Mouse (Mus musculus) lung, postnatal 14 days (tissue): Measurements from ENCODE around the gene Rsu1.

Source experiments
- DNase-seq: peaks from one replicate; pipeline ENCODE4 v3.0.0; 2021

The Rsu1 gene

DNA sequence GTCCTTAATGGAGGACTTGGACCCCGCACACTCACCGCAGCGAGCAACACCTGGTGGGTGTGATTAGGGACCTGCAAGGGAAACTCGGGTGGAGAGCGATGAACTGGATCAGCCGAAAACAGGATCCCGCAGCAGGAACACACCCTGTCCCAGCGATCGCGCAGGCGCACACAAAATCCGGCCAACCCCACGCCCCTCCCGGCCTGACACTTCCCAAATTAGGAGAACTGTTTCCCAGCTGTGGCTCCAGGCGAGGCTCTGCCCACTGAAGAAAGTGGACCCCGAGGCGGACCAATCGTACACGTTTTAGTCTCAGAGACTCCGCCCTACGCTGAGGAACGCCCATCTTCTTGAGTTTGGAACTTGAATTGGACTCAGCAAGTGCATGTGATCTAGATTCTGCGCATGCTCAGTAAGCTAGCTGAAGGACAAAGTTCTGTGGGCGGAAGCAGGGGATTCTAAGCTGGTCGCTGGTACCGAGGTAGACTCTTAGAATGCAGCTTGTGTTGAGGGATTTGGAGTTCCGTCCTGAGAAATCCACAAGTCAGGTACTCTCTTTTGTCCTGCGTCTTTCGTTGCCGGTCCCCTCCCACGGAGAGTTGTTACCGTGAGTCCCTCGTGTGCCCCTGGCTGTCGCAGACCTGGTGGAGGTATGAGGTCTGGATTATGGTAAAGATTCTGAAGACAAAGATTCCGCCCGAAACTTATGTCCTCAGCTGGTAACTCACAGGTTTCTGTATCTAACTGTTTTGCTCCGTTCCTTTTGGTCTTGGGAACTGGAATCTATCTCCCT, at the start of gene Rsu1:
TSS of gene Rsu1 (minus strand) at position 251 of the 793 bp plus-strand sequence.
- peak; percentile 96 for DNase-seq

GRCm38 (mm10) chr2:13303376-13303775, 32.2 kb upstream of the Rsu1 start:
- no peak for DNase-seq

DNA sequence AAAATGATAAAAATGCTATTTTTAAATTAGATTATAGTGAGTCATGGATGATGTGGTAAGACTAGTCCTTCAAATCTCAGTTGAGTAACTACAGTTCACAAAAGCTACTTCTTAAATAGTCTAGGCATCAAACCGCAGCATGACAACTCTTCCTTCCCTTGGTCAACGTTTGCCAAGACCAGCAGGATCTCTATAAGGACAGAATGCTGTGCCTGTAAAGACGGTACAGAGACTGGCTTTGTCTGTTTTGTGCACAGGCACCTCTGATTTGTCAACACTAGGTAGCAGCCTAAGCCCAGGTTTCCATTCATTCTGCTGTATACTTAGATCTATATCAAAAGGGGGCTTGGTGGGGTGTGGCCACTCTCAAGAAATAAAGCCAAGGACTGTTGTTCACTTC, 27.8 kb upstream of the Rsu1 start:
- peak; percentile 26 for DNase-seq

DNA sequence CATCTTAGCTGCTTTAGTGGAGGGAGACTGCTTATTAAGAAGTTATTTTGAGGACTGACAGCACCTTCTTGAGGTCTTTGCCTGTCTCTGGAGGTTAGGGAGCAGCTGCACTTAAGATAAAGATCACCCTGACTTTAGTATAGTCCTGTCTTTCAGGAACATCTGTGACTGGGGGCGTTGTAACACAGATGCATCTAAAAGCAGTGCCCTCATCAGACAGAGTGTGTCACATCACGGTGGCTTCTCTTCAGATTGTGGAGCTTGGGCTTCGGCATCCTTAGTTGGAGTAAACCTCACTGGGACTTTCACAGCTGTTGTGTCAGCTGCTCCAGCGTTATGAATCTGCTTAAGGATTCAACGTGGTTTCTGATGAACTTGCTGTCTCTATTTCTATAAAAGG, 26.5 kb upstream of the Rsu1 start:
- DNase-seq: no peak

DNA sequence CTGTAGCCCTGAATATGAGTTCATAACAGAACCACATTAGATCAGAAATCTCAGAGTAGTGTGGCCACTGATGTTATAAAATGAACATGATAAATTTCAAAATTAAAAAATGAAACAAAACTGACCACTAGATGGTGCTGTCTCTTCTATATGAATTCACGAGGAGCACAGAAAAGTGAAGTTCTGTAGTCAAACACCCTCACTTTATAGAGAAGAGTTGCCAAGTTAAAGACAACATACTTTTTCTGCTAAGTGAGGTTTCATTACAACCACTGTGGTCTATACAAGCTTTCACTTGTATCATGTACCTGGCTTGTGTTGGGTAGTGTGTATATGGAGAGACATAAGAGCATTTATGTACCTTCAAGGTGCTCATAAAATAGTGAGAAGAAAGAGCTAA, 19.4 kb upstream of the Rsu1 start:
- no peak for DNase-seq

- no peak for DNase-seq
These were observed 18.9 kb upstream of the Rsu1 start for GRCm38 (mm10) chr2:13290070-13290469.

DNA sequence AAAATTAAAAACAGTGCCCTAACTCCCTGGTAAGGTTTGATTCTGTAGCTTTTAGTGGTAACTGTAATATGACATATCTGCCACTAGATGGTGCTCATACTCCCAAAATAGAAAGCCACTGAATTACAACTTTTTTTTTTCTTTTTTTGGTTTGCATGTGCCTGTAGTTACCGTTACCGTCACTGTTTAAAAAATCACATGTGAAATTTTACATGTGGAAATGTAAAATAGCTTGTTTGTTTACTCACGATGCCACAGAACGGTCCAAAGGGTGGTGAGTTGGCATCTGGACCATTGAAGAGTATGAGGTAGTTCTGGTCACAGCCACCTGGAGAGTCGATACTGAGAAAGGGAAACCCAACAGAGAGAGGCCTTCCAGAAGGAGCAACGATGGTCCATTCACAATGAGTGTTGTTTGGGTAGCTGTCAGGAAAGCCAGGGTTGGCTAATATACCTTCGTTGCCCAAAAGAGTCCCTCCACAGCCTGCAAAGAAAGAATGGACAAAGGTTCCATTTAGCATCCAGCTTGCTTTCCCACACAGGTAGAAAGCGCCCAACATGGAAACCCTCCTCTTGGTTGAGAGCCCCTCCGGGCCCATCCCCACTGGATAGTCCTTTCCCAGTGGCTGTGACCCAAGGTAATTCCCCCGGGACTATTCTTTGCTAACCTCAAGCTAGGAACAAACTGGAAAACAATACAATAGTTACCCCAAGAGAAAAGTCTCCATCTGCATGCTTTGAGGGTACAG, 7.1 kb upstream of the Rsu1 start:
- DNase-seq: no peak

- DNase-seq: no peak
These were observed 4.7 kb upstream of the Rsu1 start for GRCm38 (mm10) chr2:13275874-13276273.

GRCm38 (mm10) chr2:13270736-13271135, 479 bp downstream of the Rsu1 start:
- no peak for DNase-seq

DNA sequence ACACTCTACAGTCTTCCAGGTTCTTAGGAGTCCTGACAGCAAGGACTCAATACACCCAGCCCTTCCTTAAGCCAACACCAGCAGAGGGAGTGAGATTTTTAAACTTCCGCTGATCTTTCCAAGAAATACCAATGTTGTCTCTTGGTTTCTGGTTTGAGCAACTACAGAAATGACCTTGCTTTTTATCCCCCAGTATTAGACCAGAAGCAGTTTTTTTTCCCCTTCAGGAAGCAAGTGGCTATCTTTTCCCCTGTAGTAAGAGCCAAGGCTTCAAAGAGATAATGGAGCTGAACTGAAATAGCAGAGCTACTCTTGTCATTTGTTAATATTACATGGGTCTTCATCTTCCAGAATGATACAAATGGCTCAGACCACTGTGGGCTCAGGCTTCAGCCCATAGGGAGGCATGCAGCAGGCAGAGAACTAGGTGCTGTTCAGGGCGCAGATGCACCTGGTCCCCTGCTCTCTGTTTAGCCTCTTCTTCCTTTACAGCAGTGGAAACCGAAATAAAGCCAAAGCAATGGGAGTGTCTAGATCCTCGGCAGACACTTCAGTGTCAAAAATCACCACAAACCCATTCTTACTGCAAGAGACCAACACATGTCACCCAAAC, 2.4 kb downstream of the Rsu1 start:
- DNase-seq: no peak

DNA sequence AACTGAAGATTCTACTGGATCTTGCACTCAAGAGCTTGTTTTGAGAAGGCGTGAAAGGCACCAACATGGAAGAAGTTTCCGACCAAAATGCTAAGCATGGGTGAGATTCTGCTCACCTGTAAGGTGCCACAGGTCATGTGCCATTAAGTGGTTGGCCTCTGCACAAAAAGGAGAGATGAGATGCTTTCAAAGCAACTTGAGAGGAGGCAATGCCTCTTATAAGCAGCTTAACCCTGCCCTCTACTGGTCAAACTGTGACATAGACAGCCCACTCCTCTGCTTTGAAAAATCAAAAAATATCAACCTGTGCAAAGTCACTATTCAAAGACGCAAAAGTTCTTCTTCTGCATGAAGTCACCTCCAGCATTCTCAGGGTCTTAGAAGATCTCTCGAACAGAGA, 6.3 kb downstream of the Rsu1 start:
- DNase-seq: peak; percentile 19

- no peak for DNase-seq
These were observed 8.1 kb downstream of the Rsu1 start for GRCm38 (mm10) chr2:13263150-13263549.

- DNase-seq: no peak
These were observed 12.6 kb downstream of the Rsu1 start for GRCm38 (mm10) chr2:13258606-13259005.

DNA sequence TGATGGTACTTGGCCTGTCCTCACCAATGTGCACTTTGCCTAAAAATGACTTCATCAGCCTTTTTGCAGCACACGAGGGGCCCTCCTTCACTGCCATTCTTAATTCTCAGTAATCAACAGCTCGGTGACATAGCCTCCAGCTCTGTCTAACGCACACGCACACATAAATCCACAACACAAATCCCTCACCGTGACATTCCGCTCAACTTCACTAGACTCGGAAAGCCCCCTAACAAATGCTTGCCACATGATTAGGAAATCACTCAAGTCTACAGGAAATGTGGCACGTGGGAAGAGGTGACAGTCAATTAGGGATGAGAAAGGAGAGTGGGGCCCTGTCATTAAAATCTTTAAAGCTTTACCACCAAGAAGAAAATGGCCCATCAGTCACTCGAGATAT, 30.5 kb downstream of the Rsu1 start:
- no peak for DNase-seq

DNA sequence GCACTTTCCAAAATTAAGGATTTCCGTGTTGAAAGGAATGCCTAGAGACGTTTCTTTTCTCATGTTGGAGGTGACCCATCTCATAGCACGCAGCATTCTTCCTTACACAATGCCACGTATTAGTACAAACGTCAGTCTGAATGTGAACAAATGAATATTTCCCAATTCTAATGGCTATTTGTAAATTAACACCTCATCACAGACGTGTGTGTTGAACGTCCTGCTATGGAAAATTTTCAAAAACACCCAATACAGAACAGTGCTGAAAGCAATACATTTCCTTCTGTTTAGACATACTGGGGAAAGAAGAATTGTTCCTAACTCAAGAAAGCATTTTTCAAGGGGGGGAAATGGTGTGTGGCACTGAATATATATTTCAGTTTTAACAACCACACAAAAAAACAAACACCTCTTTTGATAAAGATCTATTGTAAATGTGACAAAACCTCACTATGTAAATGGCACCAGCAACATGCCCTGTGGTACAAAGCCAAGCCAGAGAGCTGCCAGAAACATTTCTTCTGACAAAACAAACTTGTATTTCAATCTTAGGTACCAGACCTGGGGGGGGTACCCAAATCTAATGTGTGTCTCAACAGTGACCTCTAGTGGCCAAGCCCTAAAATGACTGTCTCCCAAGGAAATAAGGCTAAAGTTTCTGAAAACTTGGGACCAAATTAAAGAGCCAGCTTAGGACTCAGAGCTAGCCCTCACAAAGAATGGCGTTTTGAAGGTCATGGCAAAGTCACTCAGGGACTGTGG, 33.9 kb downstream of the Rsu1 start:
- peak; percentile 64 for DNase-seq

- no peak for DNase-seq
These were observed 35.5 kb downstream of the Rsu1 start for GRCm38 (mm10) chr2:13235696-13236095.

DNA sequence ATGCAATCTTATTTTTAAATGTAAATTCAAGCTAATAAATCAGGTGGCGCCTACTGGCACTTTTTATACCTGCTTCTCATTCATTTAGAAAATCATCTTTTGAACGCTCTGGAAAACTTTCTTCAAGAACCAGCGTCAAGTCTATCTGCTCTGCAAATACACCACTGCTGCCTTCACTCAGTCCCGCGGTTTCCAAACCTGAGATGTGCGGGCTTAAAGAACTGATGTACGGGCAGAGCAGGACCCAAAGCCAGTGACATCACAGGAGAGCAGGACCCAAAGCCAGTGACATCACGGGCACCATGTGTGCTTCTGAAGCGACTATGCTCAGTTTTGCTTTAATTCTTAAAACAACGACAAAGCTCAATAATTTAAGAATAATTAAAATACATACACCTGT, 36.4 kb downstream of the Rsu1 start:
- DNase-seq: no peak

GRCm38 (mm10) chr2:13233902-13234301, 37.3 kb downstream of the Rsu1 start:
- DNase-seq: no peak

DNA sequence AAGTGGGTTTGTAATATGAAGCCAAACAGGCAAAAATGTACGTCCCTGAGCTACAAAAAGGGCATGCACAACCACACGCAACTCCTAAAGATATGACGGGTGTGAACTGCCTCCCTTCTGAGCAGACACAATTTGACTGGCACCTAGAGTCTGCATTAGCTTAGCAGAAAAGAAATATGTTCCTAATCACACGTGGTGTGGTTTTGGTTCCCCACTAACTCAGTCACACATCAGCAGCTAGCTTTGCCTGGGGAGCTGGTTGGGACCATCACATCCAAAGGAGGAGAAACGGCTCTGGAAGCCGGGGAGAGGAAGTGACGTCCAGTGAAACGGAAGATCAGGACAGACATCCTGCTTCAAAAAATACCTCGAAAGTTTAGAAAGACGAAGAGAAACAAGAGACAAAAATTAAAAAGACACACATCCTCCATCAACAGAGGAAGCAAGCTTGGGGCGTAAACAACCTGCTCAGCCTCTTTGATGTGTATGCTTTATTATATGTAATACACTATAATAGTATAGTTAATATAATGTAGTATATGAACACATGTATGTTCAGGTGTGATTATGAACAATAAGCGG, 37.9 kb downstream of the Rsu1 start:
- DNase-seq: no peak

DNA sequence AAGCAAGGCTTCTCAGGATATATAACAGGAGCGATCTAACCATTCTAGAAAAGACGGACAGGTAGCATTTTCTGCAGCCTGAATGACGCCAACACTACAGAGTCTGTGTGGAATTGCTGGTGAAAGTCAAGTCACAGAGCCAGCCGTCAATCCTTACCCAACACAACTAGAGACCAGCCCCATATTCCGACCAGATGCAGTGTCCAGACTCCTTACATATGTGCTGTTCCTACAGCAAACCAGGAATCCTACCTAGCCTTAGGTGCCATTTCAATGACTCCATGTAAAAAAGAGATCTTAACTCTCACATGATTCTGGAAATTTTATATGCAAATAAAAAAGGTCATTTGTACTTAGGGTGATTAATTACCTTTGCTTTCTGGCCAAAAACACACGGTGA, 38.9 kb downstream of the Rsu1 start:
- DNase-seq: no peak

DNA sequence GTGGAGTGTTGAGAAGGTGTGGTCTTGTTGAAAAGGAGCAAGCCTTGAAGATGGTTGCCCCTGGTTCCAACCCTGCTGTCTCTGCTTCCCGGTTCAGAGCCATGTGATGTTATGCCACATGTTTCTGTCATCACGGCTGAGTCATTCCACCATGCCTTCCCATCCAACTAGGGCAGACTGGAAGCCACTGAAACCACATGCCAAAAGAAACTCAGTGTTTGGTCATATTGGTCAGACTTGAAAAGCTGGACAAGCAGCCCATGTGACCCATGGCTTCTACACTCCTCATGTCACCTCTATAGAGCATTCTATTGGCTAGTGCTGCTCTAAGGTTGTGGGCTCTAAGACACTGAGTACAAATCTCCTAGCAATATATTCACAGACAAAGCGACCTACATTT, 41.5 kb downstream of the Rsu1 start:
- no peak for DNase-seq

GRCm38 (mm10) chr2:13226031-13226430, 45.2 kb downstream of the Rsu1 start:
- no peak for DNase-seq

DNA sequence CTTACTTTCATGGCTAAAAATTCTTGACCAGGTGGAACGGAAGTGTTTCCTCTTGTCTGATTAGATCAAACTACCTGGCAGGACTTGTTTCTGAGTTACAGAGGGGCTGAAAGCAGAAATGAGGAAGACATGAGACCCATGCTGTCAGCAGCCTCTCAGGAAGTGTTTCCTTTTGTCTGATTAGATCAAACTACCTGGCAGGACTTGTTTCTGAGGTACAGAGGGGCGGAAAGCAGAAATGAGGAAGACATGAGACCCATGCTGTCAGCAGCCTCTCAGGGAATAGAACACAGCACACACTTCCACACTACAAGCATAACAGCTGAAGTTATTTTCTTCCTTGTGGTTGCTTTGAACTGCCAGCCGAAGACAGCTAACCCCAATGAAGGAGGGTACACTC, 46.7 kb downstream of the Rsu1 start:
- no peak for DNase-seq
